9 mouse cellular contexts compared by ENCODE assay signal in genomic region chr2:3546588-3546987, GRCm38 (mm10). TPM values are rescaled to one million over a fixed set of nuclear protein-coding genes. Genes with fewer than 3 reads are reported as not detected.
A peak's percentile ranks its signal among the peaks of the same experiment; 100 is the strongest.
DNase-seq lines count a peak whose midpoint lies in the region; ATAC-seq and TF ChIP-seq lines count a peak whose summit lies in the region.
"Had no signal": no experiment of that assay in that cellular context is flagged by ENCODE, and none has a peak within 500 bp of the region (broad histone marks: within the 10 kb centered on the region; RNA-seq: fewer than 3 reads in every experiment).

No protein-coding gene starts in this region.

- no peak overlapping the region for H3K4me2 ChIP-seq in hindbrain, postnatal 0 days (ENCODE audit: low read depth, low read length)
- H3K4me2 ChIP-seq: embryonic facial prominence, embryonic 15.5 days had no signal

- no peaks in the 10 kb centered on the region for H3K27me3 ChIP-seq in hindbrain, postnatal 0 days (ENCODE audit: insufficient read depth, low read length)

- peak; percentile 8 to 15 for DNase-seq in heart, adult 9 months (ENCODE audit: low spot score in 2 of 2)
- DNase-seq in heart, adult 11 months = no peak
- peak; percentile 82 for DNase-seq in ZHBTc4 (ENCODE audit: low read depth, low spot score)
- DNase-seq in cerebellum, postnatal 25 days = peak; percentile 75 to 82
- peak; percentile 83 for DNase-seq in hindbrain, postnatal 0 days (ENCODE audit: low spot score)
- DNase-seq in left cerebral cortex, adult 11 months (ENCODE audit: low spot score) = peak; percentile 17
- peak; percentile 57 for DNase-seq in testis, postnatal 10 days (ENCODE audit: low spot score)

- WGBS in hindbrain, postnatal 0 days = 6% methylated on average over 4 of the region's 4 CpGs

- H3K9me3 ChIP-seq in hindbrain, postnatal 0 days (ENCODE audit: low read length) = no peaks in the 10 kb centered on the region
- H3K9me3 ChIP-seq: embryonic facial prominence, embryonic 15.5 days had no signal

- H3K4me1 ChIP-seq in hindbrain, postnatal 0 days (ENCODE audit: insufficient read depth, low read length) = no peaks in the 10 kb centered on the region
- H3K4me1 ChIP-seq: embryonic facial prominence, embryonic 15.5 days had no signal

- H3K4me3 ChIP-seq in hindbrain, postnatal 0 days (ENCODE audit: low read length) = no peak overlapping the region
- H3K4me3 ChIP-seq: embryonic facial prominence, embryonic 15.5 days had no signal

- no peak overlapping the region for H3K9ac ChIP-seq in hindbrain, postnatal 0 days (replicated peaks; ENCODE audit: low read length)
- H3K9ac ChIP-seq: embryonic facial prominence, embryonic 15.5 days had no signal

- H3K36me3 ChIP-seq in hindbrain, postnatal 0 days (ENCODE audit: insufficient read depth, low read length) = no peaks in the 10 kb centered on the region
- H3K36me3 ChIP-seq: embryonic facial prominence, embryonic 15.5 days had no signal

- no peak for ATAC-seq in hindbrain, postnatal 0 days
- ATAC-seq in monocyte, adult 5-6 weeks (replicated peaks; ENCODE audit: insufficient number of reproducible peaks, low FRiP score, low TSS enrichment, poor library complexity, severe bottlenecking) = peak; percentile 53; the same call in 1 of the 2 replicates

- peak; percentile 89 for TF ChIP-seq CTCF in hindbrain, postnatal 0 days (IDR thresholded peaks at IDR 0.05; ENCODE audit: low read depth)

- H3K27ac ChIP-seq in hindbrain, postnatal 0 days = no peak overlapping the region
- H3K27ac ChIP-seq: embryonic facial prominence, embryonic 15.5 days had no signal

RNA-seq across cellular contexts. Expression of gene Fam107b, which starts 23.7 kb away (rescaled TPM):
- total RNA-seq in hindbrain, postnatal 0 days (2014; rRNA removed) = 34.0 and 41.3 TPM in 2 replicates
- 21.0 and 23.6 TPM in 2 replicates for polyA plus RNA-seq in hindbrain, postnatal 0 days (2015; fragmentation: Nextera tagmentation; extraction: Ambion mirVana)
- 432 to 778 TPM (median 669 TPM) in 3 replicates for total RNA-seq in monocyte, adult 5-6 weeks (2017)

RNA-seq across cellular contexts. Expression of gene Cdnf, which starts 33.8 kb away (rescaled TPM):
- 0.32 and 1.1 TPM in 2 replicates for total RNA-seq in hindbrain, postnatal 0 days (2014; rRNA removed)
- polyA plus RNA-seq in hindbrain, postnatal 0 days (2015; fragmentation: Nextera tagmentation; extraction: Ambion mirVana) = 0.38 and 0.47 TPM in 2 replicates
- total RNA-seq in monocyte, adult 5-6 weeks (2017) = 0.68 TPM in 1 of 3 replicates, not detected in the others

RNA-seq across cellular contexts. Expression of gene Hspa14, which starts 34.0 kb away (rescaled TPM):
- 40.3 and 61.0 TPM in 2 replicates for total RNA-seq in hindbrain, postnatal 0 days (2014; rRNA removed)
- polyA plus RNA-seq in hindbrain, postnatal 0 days (2015; fragmentation: Nextera tagmentation; extraction: Ambion mirVana) = 56.6 and 58.8 TPM in 2 replicates
- 87.0 to 139 TPM (median 114 TPM) in 3 replicates for total RNA-seq in monocyte, adult 5-6 weeks (2017)

RNA-seq across cellular contexts. Expression of gene Gm45902, which starts 34.0 kb away (rescaled TPM):
- total RNA-seq in hindbrain, postnatal 0 days (2014; rRNA removed) = 8.8 and 10.6 TPM in 2 replicates
- 5.2 and 5.5 TPM in 2 replicates for polyA plus RNA-seq in hindbrain, postnatal 0 days (2015; fragmentation: Nextera tagmentation; extraction: Ambion mirVana)
- total RNA-seq in monocyte, adult 5-6 weeks (2017) = 6.8 to 13.6 TPM (median 9.7 TPM) in 3 replicates

Comparison
In these comparisons a context has a peak if more than half of its experiments do, and no peak if none do; other contexts are left out.
1. RNA of gene Fam107b, which starts 23.7 kb away (total RNA-seq): 432 to 778 TPM in monocyte, adult 5-6 weeks; 34.0 to 41.3 TPM in hindbrain, postnatal 0 days; every median in the first group is over 10 times any median in the second.